Mouse (Mus musculus) liver, adult 2 months (tissue): Measurements from ENCODE around the gene Elovl6. TPM values are rescaled to one million over a fixed set of nuclear protein-coding genes. Genes with fewer than 3 reads are reported as not detected.

Experiments
- DNase-seq: peaks from one replicate; pipeline ENCODE4 v3.0.0-alpha.2; 2011; ENCODE audit warnings: low read depth, low spot score; ENCODE audit errors: extremely low read depth
- H3K27ac ChIP-seq: fragments of 200-500 bp; replicated peaks from 2 replicates; pipeline ENCODE4 v1.5.1; 2012; ENCODE audit warnings: low read depth, mild to moderate bottlenecking, control low read depth, inconsistent platforms, low read length; ENCODE audit not compliant: insufficient read depth
- H3K27me3 ChIP-seq: fragments of 200-500 bp; 2 replicates; pipeline ENCODE4 v1.6.1; 2012; ENCODE audit warnings: mild to moderate bottlenecking, moderate library complexity, low read length, inconsistent platforms; ENCODE audit not compliant: control insufficient read depth, insufficient read depth
- H3K36me3 ChIP-seq: fragments of 200-500 bp; 2 replicates; pipeline ENCODE4 v1.6.1; 2012; ENCODE audit warnings: low read length, inconsistent platforms; ENCODE audit not compliant: control insufficient read depth, insufficient read depth
- H3K4me1 ChIP-seq: fragments of 200-500 bp; 2 replicates; pipeline ENCODE4 v1.6.1; 2011; ENCODE audit warnings: low read length; ENCODE audit not compliant: control insufficient read depth, insufficient read depth
- H3K4me3 ChIP-seq: fragments of 200-500 bp; 2 replicates; pipeline ENCODE4 v1.5.1; 2011; ENCODE audit warnings: low read depth, mild to moderate bottlenecking, control low read depth, low read length, moderate library complexity; ENCODE audit not compliant: insufficient read depth
- H3K79me2 ChIP-seq: fragments of 200-500 bp; 2 replicates; pipeline ENCODE4 v1.6.1; 2012; ENCODE audit warnings: inconsistent platforms, mild to moderate bottlenecking, low read length, moderate library complexity; ENCODE audit not compliant: control insufficient read depth, insufficient read depth
- H3K9ac ChIP-seq: fragments of 200-500 bp; 2 replicates; pipeline ENCODE4 v1.6.1; 2012; ENCODE audit warnings: low read depth, mild to moderate bottlenecking, control low read depth, inconsistent platforms, low read length
- CTCF ChIP-seq: fragments of 200-500 bp; IDR thresholded peaks from 2 replicates; pipeline ENCODE4 v1.5.1; 2011; ENCODE audit warnings: low read depth, low read length, control low read depth
- POLR2A ChIP-seq: fragments of 200-500 bp; IDR thresholded peaks from 2 replicates; pipeline ENCODE4 v1.6.1; 2011; ENCODE audit warnings: low read length, control low read depth; ENCODE audit not compliant: insufficient read depth; ENCODE audit errors: extremely low read depth
- WGBS: fragments of 180-500 bp; shearing (Covaris S2); methylation state at CpG from one replicate; pipeline ENCODE4 v1.1.7; 2018; 5-methylcytosine and 5-hydroxymethylcytosine counted together
- polyA plus RNA-seq: library from polyadenylated mRNA; depleted of rRNA; stranded (reverse); fragments of >200 nt; gene quantifications from 2 replicates; pipeline ENCODE4 v1.2.3, GENCODE M21; 2012
- total RNA-seq: library from RNA; depleted of rRNA; stranded (reverse); fragments of >200 nt; gene quantifications from 2 replicates; pipeline ENCODE4 v1.2.3, GENCODE M21; 2014

Gene Elovl6
- total and polyA plus RNA-seq, 2 experiments: 44.3 to 70.5 TPM

- no peak for DNase-seq
- no peak overlapping the region for H3K9ac ChIP-seq
- H3K27ac ChIP-seq: no peak overlapping the region
- H3K4me1 ChIP-seq: 0 out of 2 replicates have a peak, but pooled peaks cover 3% of the 10 kb centered on the region
- no peak overlapping the region for H3K4me3 ChIP-seq
- H3K79me2 ChIP-seq: no peaks in the 10 kb centered on the region
- TF ChIP-seq CTCF (no peak), POLR2A (no peak)
- WGBS: 66% methylated on average over 3 of the region's 3 CpGs
- no peaks in the 10 kb centered on the region for H3K27me3 ChIP-seq
- H3K36me3 ChIP-seq: no peaks in the 10 kb centered on the region
Observed at GRCm38 (mm10) chr3:129645409-129645808, 113.3 kb downstream of the Elovl6 start.

- 86% methylated on average over 5 of the region's 5 CpGs for WGBS
- DNase-seq: no peak
- Histone ChIP-seq H3K4me3 (no peak overlapping the region), H3K27me3 (no peaks in the 10 kb centered on the region), H3K9ac (no peak overlapping the region), H3K36me3 (no peaks in the 10 kb centered on the region), H3K27ac (no peak overlapping the region), H3K4me1 (peaks cover 10% of the 10 kb centered on the region), H3K79me2 (no peaks in the 10 kb centered on the region)
- TF ChIP-seq POLR2A (no peak), CTCF (no peak)
Observed at GRCm38 (mm10) chr3:129646781-129647180, 114.6 kb downstream of the Elovl6 start.

GRCm38 (mm10) chr3:129647312-129647711 is 115.2 kb downstream of the Elovl6 start:
- DNase-seq: no peak
- no peak overlapping the region for H3K4me3 ChIP-seq
- H3K36me3 ChIP-seq: no peaks in the 10 kb centered on the region
- 96% methylated on average over 10 of the region's 10 CpGs for WGBS
- H3K4me1 ChIP-seq: peaks cover 12% of the 10 kb centered on the region
- H3K27ac ChIP-seq: no peak overlapping the region
- no peaks in the 10 kb centered on the region for H3K79me2 ChIP-seq
- H3K27me3 ChIP-seq: no peaks in the 10 kb centered on the region
- TF ChIP-seq POLR2A: no peak
- H3K9ac ChIP-seq: no peak overlapping the region

- H3K27ac ChIP-seq: no peak overlapping the region
- H3K79me2 ChIP-seq: no peaks in the 10 kb centered on the region
- no peak for TF ChIP-seq POLR2A
- no peak for TF ChIP-seq CTCF
- 95% methylated on average over 5 of the region's 5 CpGs for WGBS
- no peaks in the 10 kb centered on the region for H3K36me3 ChIP-seq
- DNase-seq: no peak
- H3K27me3 ChIP-seq: no peaks in the 10 kb centered on the region
- H3K4me3 ChIP-seq: no peak overlapping the region
- peaks cover 12% of the 10 kb centered on the region for H3K4me1 ChIP-seq
- H3K9ac ChIP-seq: no peak overlapping the region
Observed at GRCm38 (mm10) chr3:129648598-129648997, 116.4 kb downstream of the Elovl6 start.

- WGBS: 37% methylated on average over 8 of the region's 8 CpGs
- no peaks in the 10 kb centered on the region for H3K79me2 ChIP-seq
- H3K27ac ChIP-seq: no peak overlapping the region
- no peaks in the 10 kb centered on the region for H3K27me3 ChIP-seq
- DNase-seq: peak; percentile 77
- TF ChIP-seq POLR2A (no peak), CTCF (no peak)
- no peak overlapping the region for H3K4me3 ChIP-seq
- H3K9ac ChIP-seq: no peak overlapping the region
- peaks cover 12% of the 10 kb centered on the region for H3K4me1 ChIP-seq
- H3K36me3 ChIP-seq: no peaks in the 10 kb centered on the region
Observed at GRCm38 (mm10) chr3:129649586-129650292, 117.6 kb downstream of the Elovl6 start.

GRCm38 (mm10) chr3:129650293-129650612 is 118.1 kb downstream of the Elovl6 start:
- H3K36me3 ChIP-seq: no peaks in the 10 kb centered on the region
- H3K9ac ChIP-seq: no peak overlapping the region
- no peak overlapping the region for H3K27ac ChIP-seq
- H3K4me3 ChIP-seq: no peak overlapping the region
- no peaks in the 10 kb centered on the region for H3K79me2 ChIP-seq
- TF ChIP-seq POLR2A (no peak), CTCF (no peak)
- H3K27me3 ChIP-seq: no peaks in the 10 kb centered on the region
- no peak for DNase-seq
- peaks cover 12% of the 10 kb centered on the region for H3K4me1 ChIP-seq
